Mouse (Mus musculus) testis, adult 2 months (tissue): ENCODE measurements at regions not wholly inside any gene's neighbourhood (a gene's known extent, or its start where the extent isn't known, plus 50 kb on each side); places are given as distances from the start of the nearest gene placed in this dataset.

Experiments used
- CTCF ChIP-seq: fragments of 200-500 bp; IDR thresholded peaks from 2 replicates; pipeline ENCODE4 v1.5.1; 2012; ENCODE audit warnings: low read depth, mild to moderate bottlenecking, inconsistent platforms, low read length, moderate library complexity; ENCODE audit not compliant: control insufficient read depth, insufficient read depth, insufficient replicate concordance
- POLR2A ChIP-seq: fragments of 200-500 bp; IDR thresholded peaks from 2 replicates; pipeline ENCODE4 v1.6.1; 2012; ENCODE audit warnings: low read depth, mild to moderate bottlenecking, inconsistent platforms, low read length, moderate library complexity; ENCODE audit not compliant: control insufficient read depth

- TF ChIP-seq CTCF: no peak
- TF ChIP-seq POLR2A: no peak
Measured at GRCm38 (mm10) chr19:23089761-23090514, 51.1 kb upstream of the Klf9 start.
